Mouse (Mus musculus): Measurements from ENCODE around the gene Huwe1. TPM values are rescaled to one million over a fixed set of nuclear protein-coding genes. Genes with fewer than 3 reads are reported as not detected.

Gene Huwe1
- polyA plus RNA-seq, 1 experiment from 2014 or later = 74.5 TPM

DNA sequence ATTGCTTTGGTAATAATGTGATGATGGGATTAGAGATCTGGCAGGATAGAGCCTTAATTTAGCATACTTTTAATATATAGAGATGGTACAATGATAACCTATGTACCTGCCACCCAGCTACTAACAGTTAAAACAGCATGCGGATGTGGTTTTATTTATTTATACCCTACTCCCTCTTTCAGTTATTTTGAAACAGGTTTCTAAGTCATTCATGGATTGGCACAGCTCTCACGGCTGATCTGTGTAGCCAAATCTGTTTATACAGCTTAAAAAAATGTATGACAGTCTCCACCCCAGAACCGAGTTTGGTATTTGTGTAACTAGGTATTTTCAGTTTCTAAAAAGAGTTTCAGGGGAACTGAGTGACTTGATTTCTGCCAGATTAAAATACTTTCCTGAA is 17.1 kb downstream of the Huwe1 start:
- Histone ChIP-seq H3K27me3 (no peaks in the 10 kb centered on the region), H3K36me3 (no peaks in the 10 kb centered on the region), H3K4me2 (replicated peaks) (no peak overlapping the region), H3K4me1 (no peaks in the 10 kb centered on the region), H3K4me3 (no peak overlapping the region), H3K9me3 (no peaks in the 10 kb centered on the region), H3K9ac (no peak overlapping the region), H3K27ac (no peak overlapping the region)
- WGBS = 84% methylated on average over 3 of the region's 3 CpGs
- ATAC-seq (ENCODE audit: insufficient number of reproducible peaks, insufficient read depth, low FRiP score, low TSS enrichment) = no peak

DNA sequence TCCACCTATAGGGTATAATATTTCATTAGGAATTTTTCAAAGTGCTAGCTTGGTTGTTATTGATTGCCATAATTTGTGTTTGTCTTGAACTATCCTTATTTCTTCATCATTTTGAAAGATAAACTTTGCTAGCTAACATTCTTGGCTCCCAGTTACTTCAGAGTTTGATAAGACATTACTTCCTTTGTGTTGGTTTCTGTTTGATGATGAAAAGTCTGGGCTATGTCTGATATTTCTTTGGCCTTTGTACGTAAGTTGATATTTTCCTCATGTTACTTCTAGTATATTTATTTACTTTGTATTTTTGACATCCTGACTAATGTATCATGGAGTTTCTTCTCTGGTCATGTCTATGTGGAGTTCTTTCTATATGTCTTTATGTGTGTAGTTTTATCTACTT is 28.4 kb downstream of the Huwe1 start:
- Histone ChIP-seq H3K4me2 (replicated peaks) (no peak overlapping the region), H3K27ac (no peak overlapping the region), H3K4me3 (no peak overlapping the region), H3K9me3 (no peaks in the 10 kb centered on the region), H3K36me3 (no peaks in the 10 kb centered on the region), H3K4me1 (no peaks in the 10 kb centered on the region), H3K9ac (no peak overlapping the region), H3K27me3 (no peaks in the 10 kb centered on the region)
- ATAC-seq (ENCODE audit: insufficient number of reproducible peaks, insufficient read depth, low FRiP score, low TSS enrichment) = no peak
- 76% methylated on average over 1 of the region's 1 CpGs for WGBS

DNA sequence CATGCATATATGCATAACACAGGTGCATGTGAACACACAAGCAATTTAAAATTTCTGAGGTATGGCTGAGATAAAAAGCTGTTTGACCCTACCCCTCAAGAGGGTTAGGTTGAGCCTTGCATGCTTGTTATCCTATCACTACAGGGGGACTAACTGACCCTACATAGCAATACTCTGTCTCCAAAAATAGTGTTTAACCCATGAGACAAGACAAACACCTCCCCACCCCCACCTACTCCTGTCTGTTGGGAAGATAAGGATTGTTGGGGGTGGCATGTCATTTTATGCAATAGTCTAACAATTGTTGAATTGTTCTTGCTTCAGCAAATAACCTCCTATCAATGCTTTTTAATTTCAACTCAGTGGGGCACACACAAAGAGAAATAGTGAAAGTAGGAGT is 30.7 kb downstream of the Huwe1 start:
- Histone ChIP-seq H3K4me2 (replicated peaks) (no peak overlapping the region), H3K27me3 (no peaks in the 10 kb centered on the region), H3K4me1 (no peaks in the 10 kb centered on the region), H3K27ac (no peak overlapping the region), H3K4me3 (no peak overlapping the region), H3K36me3 (no peaks in the 10 kb centered on the region), H3K9me3 (no peaks in the 10 kb centered on the region), H3K9ac (no peak overlapping the region)
- no peak for ATAC-seq (ENCODE audit: insufficient number of reproducible peaks, insufficient read depth, low FRiP score, low TSS enrichment)

DNA sequence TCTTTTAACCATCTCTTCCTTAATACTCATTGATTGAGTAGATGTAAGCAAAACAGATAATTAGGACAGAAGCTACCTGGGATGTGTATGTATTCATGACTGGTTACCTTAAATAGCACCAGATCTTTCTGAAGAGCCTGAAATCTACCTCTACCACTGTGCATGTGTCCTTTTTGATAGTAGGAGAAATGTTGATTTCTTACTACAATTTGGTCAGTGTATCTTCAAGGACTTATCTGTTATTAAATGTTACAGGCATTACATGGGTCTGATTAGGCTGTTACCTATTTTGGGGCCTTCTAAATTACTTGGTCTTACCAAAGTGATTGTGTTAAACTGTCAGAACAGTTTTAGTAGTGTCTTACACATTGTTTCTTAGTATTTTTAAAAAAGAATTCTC is 32.4 kb downstream of the Huwe1 start:
- Histone ChIP-seq H3K9me3 (no peaks in the 10 kb centered on the region), H3K4me2 (replicated peaks) (no peak overlapping the region), H3K4me3 (no peak overlapping the region), H3K36me3 (no peaks in the 10 kb centered on the region), H3K9ac (no peak overlapping the region), H3K27me3 (no peaks in the 10 kb centered on the region), H3K4me1 (no peaks in the 10 kb centered on the region), H3K27ac (no peak overlapping the region)
- no peak for ATAC-seq (ENCODE audit: insufficient number of reproducible peaks, insufficient read depth, low FRiP score, low TSS enrichment)

DNA sequence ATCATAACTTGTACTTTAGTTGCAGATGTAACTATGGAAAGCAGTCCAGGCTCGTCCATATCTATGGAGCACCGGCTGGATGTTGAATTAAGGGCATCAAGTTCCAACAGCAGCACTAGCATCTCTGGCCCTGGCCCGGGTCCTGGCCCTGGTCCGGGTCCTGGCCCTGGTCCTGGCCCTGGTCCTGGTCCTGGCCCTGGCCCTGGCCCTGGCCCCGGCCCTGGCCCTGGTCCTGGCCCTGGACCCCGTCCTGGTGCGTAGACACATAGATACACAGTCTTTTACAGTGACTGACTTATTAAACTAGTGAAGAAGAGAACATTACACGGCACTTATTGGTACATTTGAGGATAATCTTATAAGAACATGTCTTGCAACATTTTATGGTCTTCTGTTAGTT is 58.8 kb downstream of the Huwe1 start:
- no peak for ATAC-seq (ENCODE audit: insufficient number of reproducible peaks, insufficient read depth, low FRiP score, low TSS enrichment)
- no peak overlapping the region for H3K4me2 ChIP-seq (replicated peaks)
- no peaks in the 10 kb centered on the region for H3K9me3 ChIP-seq
- H3K36me3 ChIP-seq = peaks cover 15% of the 10 kb centered on the region
- no peak overlapping the region for H3K4me3 ChIP-seq
- H3K27ac ChIP-seq = no peak overlapping the region
- H3K9ac ChIP-seq = no peak overlapping the region
- WGBS = 93% methylated on average over 8 of the region's 8 CpGs
- H3K4me1 ChIP-seq = no peaks in the 10 kb centered on the region
- H3K27me3 ChIP-seq = peaks cover 3% of the 10 kb centered on the region; the same call in 1 of the 2 replicates

DNA sequence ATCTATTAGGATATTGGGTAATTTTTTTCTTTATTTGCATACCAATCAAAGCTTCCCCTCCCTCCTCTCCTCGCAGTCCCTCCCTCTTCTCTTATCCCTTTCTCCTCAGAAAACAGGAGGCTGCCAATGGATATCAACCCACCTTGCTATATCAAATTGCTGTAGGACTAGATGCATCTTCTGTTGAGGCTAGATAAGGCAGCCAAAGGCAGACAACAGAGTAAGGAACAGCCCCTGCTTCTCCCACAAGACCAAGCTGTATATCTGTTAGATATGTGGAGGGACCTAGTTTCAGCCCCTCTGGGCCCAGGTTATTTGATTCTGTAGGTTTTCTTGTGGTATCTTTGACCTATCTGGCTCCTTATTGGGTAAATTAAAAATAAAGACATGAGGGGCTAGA is 110.1 kb downstream of the Huwe1 start:
- Histone ChIP-seq H3K4me1 (no peaks in the 10 kb centered on the region), H3K9ac (no peak overlapping the region), H3K27ac (no peak overlapping the region), H3K4me3 (no peak overlapping the region), H3K9me3 (no peaks in the 10 kb centered on the region), H3K36me3 (peaks cover 38% of the 10 kb centered on the region), H3K27me3 (peaks cover 3% of the 10 kb centered on the region; the same call in 1 of the 2 replicates), H3K4me2 (replicated peaks) (no peak overlapping the region)
- ATAC-seq (ENCODE audit: insufficient number of reproducible peaks, insufficient read depth, low FRiP score, low TSS enrichment) = no peak
- 77% methylated on average over 1 of the region's 1 CpGs for WGBS

DNA sequence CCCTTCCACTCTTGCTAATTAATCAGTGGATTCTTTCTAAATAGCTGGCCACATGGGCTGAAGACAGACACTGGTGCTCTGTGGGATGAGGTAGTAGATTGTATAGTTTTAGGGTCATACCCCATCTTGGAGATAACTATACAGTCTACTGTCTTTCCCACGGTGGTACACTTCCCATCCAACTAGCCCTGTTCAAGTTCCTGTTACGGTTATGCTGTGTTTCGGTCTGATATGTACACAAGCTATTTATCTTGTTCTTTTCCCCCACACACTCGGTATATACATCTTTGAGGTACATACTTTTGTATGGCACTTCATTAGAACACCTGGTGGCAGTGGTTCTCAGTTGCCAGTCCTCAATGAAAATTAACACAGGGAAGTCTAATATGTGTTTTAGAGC is 111.7 kb downstream of the Huwe1 start:
- Histone ChIP-seq H3K4me1 (no peaks in the 10 kb centered on the region), H3K27ac (no peak overlapping the region), H3K36me3 (peaks cover 36% of the 10 kb centered on the region), H3K4me2 (replicated peaks) (no peak overlapping the region), H3K27me3 (peaks cover 9% of the 10 kb centered on the region; the same call in 1 of the 2 replicates), H3K9ac (no peak overlapping the region), H3K9me3 (no peaks in the 10 kb centered on the region), H3K4me3 (no peak overlapping the region)
- WGBS = 84% methylated on average over 4 of the region's 4 CpGs
- no peak for ATAC-seq (ENCODE audit: insufficient number of reproducible peaks, insufficient read depth, low FRiP score, low TSS enrichment)

DNA sequence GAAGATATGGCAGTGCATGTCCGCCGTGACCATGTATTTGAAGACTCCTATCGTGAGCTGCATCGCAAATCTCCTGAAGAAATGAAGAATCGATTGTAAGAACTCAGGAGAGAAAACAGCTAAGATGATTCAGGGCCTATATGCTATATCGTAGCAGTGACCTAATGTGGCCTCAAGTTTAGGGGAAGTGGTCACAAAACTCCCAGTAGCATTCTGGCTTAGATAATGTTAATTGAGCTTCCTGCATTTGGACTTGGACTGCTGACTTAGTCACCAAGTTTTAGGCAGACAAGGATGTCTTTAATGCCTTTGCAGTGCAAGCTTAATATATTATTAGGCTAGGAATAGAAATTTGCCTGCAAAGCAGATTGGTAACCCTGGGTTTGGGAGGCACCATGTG is 128.8 kb downstream of the Huwe1 start:
- Histone ChIP-seq H3K9ac (no peak overlapping the region), H3K4me1 (no peaks in the 10 kb centered on the region), H3K9me3 (no peaks in the 10 kb centered on the region), H3K27ac (no peak overlapping the region), H3K27me3 (0 out of 2 replicates have a peak, but pooled peaks cover 2% of the 10 kb centered on the region), H3K4me3 (no peak overlapping the region), H3K4me2 (replicated peaks) (no peak overlapping the region), H3K36me3 (peaks cover 45% of the 10 kb centered on the region)
- 95% methylated on average over 6 of the region's 6 CpGs for WGBS
- no peak for ATAC-seq (ENCODE audit: insufficient number of reproducible peaks, insufficient read depth, low FRiP score, low TSS enrichment)

DNA sequence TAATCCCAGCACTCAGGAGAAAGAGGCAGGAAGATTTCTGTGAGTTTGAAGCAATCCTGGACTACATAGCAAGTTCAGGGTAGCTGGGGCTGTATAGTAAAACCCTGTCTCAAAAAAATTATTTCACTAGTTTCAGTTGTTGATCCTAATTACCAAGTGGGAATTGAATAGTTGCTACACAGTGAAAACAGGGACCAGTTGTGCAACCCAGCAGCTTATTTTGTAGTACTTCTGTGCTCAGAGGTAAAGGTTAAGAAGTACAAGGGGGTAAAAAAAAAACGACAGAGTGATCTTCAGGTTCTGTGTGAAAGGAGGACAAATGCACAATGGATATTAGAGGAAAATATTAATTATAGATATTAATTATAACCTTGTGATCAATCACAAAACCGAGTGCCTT is 138.2 kb downstream of the Huwe1 start:
- Histone ChIP-seq H3K4me1 (no peaks in the 10 kb centered on the region), H3K27me3 (no peaks in the 10 kb centered on the region), H3K9me3 (no peaks in the 10 kb centered on the region), H3K27ac (no peak overlapping the region), H3K4me3 (no peak overlapping the region), H3K9ac (no peak overlapping the region), H3K36me3 (no peaks in the 10 kb centered on the region), H3K4me2 (replicated peaks) (no peak overlapping the region)
- ATAC-seq (ENCODE audit: insufficient number of reproducible peaks, insufficient read depth, low FRiP score, low TSS enrichment) = no peak
- WGBS = 64% methylated on average over 2 of the region's 2 CpGs

DNA sequence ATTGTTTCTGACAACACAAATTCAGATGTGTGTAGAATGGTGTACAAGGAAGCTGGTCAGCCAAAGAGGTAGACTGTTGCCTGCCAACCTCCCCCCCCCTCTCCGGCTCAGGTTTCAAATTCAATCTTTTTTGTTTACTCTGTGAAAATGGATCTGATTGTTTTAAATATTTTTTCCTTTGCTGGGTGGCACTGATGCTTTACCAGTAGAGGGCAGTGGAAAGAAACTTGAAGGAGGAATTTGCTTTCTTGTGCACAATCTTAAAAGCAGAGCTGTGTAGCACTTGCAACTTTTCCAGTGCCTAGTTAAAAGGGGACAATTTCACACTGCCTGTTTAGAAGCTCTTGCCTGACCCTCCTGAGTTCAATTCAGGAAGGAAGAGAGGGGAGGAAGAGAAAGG is 146.4 kb downstream of the Huwe1 start:
- WGBS = 33% methylated on average over 1 of the region's 1 CpGs

DNA sequence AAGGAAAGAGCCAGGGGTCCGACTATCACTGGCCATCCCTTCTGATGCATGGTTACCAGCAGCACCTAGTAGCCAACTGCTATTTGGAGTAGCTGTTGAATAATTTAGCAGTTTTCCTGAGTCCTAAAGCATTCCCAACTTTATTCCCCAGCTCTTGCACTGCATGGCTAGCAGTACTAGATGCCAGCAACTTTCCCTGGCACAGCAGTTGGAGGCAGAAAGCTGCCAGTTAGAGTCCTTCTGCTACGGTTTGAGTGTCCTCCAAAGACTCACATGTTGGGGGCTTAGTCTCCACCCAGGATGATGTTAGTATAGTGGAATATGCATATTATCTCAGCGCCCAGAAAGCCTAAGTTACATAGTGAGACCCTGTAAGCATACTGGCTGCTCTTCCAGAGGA is 147.2 kb downstream of the Huwe1 start:
- ATAC-seq (ENCODE audit: insufficient number of reproducible peaks, insufficient read depth, low FRiP score, low TSS enrichment) = no peak
- 72% methylated on average over 3 of the region's 3 CpGs for WGBS

More for the DNA sequence above, 146.4 kb downstream of the Huwe1 start:
- H3K4me2 ChIP-seq (replicated peaks) = no peak overlapping the region
- H3K27me3 ChIP-seq = 0 out of 2 replicates have a peak, but pooled peaks cover 2% of the 10 kb centered on the region
- H3K27ac ChIP-seq = no peak overlapping the region
- H3K36me3 ChIP-seq = no peaks in the 10 kb centered on the region
- H3K9ac ChIP-seq = no peak overlapping the region
- no peak overlapping the region for H3K4me3 ChIP-seq
- no peak for ATAC-seq (ENCODE audit: insufficient number of reproducible peaks, insufficient read depth, low FRiP score, low TSS enrichment)
- no peaks in the 10 kb centered on the region for H3K9me3 ChIP-seq
- H3K4me1 ChIP-seq = no peaks in the 10 kb centered on the region

DNA sequence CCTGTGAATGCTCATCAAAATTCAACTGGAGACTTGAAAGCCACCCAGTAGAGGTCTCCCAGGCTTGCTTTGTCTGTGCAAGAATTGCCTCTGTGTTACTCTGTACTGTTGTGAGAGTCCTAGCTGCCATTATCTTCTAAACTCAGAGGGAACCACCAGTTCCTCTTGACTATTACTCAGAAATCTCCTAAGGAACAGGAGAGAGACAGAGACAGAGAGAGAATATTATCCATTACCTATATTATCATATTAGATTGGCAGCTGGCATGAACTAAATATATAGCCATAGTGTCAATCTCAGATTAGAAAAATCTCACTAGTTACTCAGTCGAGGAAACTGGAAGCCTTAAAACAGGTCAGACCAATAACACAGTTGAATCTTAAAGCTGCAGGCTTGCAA is 149.6 kb downstream of the Huwe1 start:
- Histone ChIP-seq H3K9ac (no peak overlapping the region), H3K4me1 (no peaks in the 10 kb centered on the region), H3K27ac (no peak overlapping the region), H3K4me3 (no peak overlapping the region), H3K36me3 (no peaks in the 10 kb centered on the region), H3K4me2 (replicated peaks) (no peak overlapping the region), H3K27me3 (0 out of 2 replicates have a peak, but pooled peaks cover 2% of the 10 kb centered on the region), H3K9me3 (no peaks in the 10 kb centered on the region)
- ATAC-seq (ENCODE audit: insufficient number of reproducible peaks, insufficient read depth, low FRiP score, low TSS enrichment) = no peak
- WGBS = 50% methylated on average over 1 of the region's 1 CpGs

More for the DNA sequence above, 147.2 kb downstream of the Huwe1 start:
- Histone ChIP-seq H3K9me3 (no peaks in the 10 kb centered on the region), H3K9ac (no peak overlapping the region), H3K4me2 (replicated peaks) (no peak overlapping the region), H3K4me3 (no peak overlapping the region), H3K36me3 (no peaks in the 10 kb centered on the region), H3K27me3 (0 out of 2 replicates have a peak, but pooled peaks cover 2% of the 10 kb centered on the region), H3K27ac (no peak overlapping the region), H3K4me1 (no peaks in the 10 kb centered on the region)

DNA sequence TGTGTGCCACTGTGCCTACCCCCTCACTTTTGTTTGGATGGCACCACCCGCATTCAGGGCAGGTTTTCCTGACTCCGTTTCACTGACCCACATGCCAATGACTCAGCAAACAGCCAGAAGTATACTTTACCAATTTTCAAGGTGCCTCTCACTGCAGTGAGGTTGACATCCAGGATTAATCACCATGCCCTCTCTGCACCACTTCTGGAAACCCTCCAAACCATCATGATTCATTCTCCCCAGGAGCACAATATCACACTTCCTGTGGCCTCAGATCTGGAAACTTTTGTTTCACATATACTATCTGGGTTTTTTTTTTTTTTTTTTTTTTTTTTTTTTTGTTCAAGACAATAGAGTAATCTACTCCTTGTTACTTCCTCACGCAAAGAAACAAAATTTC is 150.6 kb downstream of the Huwe1 start:
- Histone ChIP-seq H3K4me3 (no peak overlapping the region), H3K27ac (no peak overlapping the region), H3K36me3 (no peaks in the 10 kb centered on the region), H3K9ac (no peak overlapping the region), H3K9me3 (no peaks in the 10 kb centered on the region), H3K4me1 (no peaks in the 10 kb centered on the region), H3K4me2 (replicated peaks) (no peak overlapping the region), H3K27me3 (0 out of 2 replicates have a peak, but pooled peaks cover 2% of the 10 kb centered on the region)
- WGBS = 84% methylated on average over 3 of the region's 3 CpGs
- no peak for ATAC-seq (ENCODE audit: insufficient number of reproducible peaks, insufficient read depth, low FRiP score, low TSS enrichment)
